Mouse (Mus musculus) embryo, embryonic 10 days (tissue): ENCODE results near the gene Ube2f.

Experiments used
- DNase-seq: peaks from one replicate; pipeline ENCODE4 v3.0.0-alpha.2; 2015; ENCODE audit warnings: low spot score

Gene Ube2f

DNA sequence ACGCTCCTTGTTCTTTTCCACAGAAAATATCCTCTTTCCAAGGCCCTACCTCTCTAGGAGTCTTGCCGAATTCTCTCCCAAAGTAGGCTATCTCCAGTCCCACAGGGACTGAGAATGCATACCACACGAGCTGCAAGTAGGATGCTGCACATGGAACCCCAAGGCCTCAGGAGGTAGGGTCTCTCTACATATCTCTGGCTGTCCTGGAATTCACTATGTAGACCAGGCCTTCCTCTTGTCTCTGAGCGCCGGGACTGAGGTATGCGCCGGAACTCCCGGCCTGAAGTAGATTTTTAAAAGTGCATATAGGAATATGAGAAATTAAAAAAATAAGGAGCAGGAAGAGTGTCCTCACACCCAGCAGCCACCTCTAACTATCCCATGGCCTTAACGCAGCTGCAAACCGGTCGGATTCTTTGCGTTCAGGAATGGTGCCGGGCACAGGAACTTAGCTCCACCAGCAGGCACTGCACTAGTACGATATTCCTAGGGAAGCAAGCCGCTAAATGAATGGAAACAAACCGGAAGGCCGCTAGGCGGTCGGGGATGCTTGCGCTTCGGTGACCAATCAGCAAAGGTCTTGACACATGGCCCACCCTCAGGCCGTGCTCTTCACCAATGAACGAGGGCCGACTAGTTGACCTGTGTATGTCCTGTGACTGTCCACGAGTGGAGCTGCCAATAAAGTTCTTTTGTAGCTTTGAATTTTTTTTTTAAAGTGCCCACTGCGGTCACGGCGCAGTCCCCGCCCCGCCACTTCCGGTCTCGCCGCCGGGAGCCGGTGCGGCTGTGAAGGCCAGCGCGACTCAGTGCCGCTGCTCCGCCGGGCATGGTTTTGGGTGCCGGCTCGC is at the start of gene Ube2f:
Ube2f (plus strand) TSS at position 741 of the 851 bp plus-strand sequence.
- DNase-seq = peak; percentile 99

DNA sequence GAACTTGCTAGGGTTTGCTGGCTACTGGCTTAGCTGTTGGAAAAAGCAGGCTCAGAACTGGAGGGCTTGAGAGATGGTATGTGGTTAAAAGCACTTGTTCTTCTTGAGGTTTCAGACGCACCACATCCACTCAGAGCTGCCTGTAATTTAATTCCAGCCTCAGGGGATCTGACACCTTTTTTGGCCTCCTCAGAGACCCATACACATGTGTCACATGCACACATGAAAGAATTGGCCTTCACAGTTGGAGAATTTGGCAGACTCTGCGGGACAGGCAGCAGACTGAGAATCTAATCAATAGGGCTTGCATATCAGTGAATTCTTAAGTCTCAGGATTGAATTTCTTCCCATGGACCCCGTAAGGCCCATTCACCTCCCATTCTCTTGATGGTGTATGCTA is 49.0 kb upstream of the Ube2f start:
- no peak for DNase-seq

DNA sequence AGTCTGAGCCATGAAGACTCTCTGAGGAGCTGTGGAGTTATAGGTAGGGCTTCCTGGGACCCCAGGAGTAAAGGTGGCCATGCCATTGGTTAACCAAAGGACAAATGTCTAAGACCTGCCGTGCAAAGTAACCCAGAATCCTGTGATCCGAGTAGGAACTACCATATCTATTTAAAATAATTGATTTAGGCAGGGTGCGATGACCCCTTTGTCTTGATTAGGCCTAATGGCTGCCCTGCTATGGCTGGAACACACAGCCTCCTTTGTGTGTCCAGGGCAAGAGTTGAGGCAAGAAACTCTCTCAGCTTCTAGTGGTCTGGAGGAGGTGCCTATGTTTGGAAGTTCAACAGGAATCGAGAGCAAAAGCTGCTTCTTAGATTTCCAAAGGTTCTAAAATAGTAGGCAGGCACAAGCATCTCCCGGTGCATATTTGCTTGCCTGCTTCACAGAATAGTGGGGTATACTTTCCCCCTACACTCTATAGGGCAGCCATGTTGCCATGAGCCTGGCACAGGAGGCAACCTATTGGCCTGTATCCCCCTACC is 45.8 kb upstream of the Ube2f start:
- DNase-seq = no peak

DNA sequence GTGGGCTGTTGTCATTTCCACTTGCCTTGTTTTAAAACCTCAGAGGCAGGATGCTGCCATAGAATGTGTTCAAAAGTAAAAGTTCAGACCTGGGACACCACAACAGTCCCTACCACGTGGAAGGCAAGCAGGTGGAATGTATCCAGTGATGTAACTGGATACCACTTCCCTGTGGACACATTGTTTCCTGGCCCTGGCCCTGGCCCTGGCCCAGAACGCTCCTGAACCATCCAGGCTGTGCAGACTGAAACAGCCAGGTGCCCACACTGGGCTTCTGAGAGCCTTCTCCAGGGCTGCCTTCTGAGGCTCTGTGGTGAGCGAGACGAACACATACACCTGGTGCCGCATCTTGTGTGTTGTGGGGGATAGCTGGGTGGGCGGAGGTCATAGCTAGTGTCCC is 44.5 kb upstream of the Ube2f start:
- no peak for DNase-seq

DNA sequence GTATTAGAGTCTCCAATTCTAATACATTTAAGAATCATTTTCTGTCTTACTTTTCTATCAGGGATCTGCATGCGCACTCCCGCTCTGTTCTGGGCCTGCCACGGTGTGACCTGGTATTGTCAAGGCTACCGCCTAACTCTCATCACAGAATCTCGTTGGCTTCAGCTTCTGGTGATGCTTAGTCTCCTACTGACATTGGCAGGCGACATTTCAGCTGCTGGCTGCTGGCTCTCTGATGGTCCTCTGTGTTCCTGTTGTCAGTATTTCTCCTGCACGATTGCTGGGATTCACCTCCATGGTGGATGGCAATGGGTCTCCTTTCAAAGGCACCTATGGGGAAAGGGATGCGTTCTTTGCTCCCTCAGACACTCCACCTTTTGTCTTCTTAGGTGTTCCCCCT is 43.8 kb upstream of the Ube2f start:
- DNase-seq = no peak

DNA sequence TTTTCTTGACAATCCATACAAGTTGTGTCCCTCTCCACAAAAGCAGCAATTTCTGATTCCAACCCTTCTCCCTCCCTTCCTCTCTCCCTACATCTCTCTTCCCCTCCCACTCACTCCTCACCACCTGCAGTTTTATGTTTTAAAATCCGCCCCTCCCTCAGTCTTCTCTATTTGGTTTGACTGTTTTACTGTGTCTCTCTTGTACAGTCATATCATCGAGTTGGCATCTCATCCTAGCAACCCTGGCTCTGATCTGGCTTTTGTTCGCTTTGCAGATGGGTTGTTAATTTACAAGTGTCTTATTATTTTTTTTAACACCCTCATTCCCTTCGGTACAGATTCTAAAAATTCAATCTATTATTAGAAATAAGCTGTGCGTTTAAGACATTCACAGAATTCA is 43.2 kb upstream of the Ube2f start:
- DNase-seq = no peak

DNA sequence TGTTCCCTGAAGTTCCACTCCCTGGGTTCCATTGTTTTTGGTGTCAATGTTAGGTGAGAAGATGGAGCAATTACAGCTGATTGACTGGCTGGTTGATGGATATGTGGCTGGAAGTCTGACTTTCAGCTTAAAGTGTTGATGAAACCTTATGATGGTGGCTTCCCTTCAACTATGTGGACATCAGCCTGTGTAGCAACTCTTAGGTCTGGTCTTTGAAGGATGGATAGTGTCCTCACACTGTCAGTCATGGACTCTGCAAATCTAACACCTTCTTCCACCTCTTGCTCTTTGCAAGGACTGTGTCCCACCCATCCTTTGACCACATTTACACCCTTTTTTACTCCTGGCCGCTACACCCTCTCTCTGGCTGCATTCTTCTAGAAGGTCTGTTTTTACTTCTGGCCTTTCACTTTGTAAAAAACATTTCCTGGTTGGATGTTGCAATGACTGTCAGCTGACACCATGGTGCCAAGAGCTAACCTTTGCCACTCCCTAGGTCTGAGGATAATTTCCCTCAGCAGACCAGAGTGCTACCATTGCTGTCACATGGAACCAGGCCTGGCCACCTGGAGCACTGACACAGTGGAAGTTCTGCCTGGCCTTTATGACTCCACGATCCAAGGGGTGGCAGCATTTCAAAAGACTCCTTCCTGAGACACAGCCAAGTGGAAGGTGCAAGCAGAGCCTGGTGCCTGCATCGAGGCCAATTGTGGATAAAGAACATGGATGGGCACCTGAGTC is 42.6 kb upstream of the Ube2f start:
- DNase-seq = no peak

DNA sequence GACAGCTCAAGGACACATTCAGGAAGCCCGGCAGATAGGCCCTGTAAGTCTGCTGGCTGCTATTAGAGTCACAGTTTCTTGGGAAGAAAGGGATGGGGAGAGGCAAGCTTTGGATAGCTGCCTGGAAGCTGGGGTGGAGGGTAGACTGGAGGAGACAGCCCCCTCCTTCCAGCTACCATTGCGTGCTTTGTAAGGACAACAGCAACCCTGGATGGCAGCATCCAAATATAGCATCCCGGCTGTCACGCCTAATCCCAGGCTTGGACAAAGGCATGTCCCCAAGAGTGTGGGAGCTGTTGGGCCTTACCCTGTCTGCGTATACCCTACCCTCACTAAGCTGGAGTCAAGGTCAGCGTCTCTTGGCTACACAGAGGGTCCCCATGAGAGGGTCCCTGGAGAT is 40.8 kb upstream of the Ube2f start:
- no peak for DNase-seq

DNA sequence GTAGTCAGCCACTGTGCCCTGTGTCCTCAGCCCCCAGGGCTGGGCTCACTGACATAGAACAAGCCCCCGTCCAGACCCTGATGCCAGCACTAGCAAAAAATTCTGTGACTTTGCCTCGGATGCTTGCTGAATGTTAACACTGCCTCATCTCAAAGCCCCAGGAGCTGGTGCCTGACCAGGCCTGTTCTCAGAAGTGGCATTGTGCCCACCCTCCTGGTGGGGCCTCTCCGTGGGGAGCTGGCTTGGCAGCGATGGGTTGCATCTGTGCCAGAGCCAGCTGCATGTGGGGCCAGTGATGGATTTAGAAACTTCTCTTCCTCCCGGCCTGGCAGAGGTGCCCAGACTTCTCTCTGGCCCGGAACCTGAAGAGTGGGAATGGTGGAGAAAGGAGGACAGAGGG is 40.3 kb upstream of the Ube2f start:
- DNase-seq = no peak

DNA sequence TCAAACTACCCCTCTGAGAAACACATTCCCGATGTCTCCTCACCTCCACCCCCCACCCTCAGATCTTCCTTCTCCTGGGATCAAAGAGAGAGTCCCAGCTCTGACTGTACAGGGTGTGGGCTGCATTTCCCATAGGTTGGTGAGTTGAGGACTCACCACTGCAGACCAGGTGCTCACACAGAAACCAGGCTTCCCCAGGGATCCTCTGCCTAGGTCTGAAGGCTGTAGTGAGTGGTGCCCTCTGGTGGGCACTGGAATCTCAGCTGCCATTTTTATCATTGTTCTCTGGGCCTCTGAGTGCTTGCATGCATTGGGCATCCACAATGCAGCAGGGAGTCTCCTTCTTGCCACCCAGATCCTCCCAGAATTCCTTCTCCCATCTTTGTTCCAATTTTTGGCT is 39.0 kb upstream of the Ube2f start:
- DNase-seq = peak; percentile 73

DNA sequence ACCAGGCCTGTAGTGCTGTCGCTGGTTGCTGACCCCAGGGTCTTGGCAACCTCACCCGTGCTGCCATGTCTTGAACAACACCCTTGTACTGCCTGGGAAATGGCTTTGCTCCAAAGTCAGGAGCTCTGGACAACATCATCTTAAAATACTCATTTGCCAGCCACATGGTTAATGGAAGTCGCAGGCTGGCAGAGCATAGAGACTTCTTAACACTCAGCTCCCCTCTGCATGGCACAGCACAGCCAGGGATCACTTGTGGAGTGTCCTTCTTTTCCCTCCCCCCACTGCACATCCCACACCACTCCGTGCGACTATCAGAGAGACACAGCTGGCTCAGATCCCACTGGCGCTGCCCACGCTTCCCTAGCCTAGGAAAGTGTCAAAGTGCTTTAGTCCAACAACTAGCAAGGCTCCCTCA is 38.5 kb upstream of the Ube2f start:
- DNase-seq = no peak

DNA sequence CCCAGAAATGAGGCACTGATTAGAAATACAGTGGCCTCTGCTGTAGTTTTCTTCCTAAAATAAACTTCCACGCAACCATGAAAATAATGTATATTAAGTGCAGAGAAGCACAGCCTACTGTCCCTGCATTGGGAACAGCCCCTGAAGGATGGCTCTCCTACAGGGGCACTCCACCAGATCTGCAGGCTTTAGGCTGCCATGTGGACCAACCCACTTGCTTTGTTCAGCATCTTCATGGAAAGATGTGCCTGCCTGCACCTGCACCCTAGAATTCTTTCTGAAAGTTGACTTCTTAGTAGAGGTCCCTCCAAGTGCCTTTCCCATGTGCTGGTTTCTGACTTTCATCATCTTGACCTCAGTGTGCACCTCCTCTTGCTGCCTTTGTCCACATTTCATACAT is 34.8 kb upstream of the Ube2f start:
- DNase-seq = no peak

DNA sequence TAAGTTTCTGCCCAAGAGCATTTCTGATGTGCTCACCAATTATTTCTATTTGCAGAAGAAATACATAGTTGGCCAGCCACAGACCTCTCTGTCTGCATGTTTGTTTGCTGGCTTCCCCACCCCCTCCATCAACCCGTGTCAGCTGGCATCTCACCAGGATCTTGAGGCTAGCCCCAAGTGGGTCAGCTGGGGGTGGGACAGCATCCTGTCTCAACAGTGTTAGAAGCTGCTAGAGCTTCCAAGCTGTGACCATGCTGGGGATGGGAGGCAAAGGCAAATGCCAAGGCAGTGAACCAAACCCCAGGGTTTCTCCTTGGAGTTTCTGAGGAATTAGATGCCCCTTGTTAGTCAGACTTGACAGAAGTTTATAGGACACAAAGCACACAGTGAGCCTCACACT is 34.1 kb upstream of the Ube2f start:
- no peak for DNase-seq

DNA sequence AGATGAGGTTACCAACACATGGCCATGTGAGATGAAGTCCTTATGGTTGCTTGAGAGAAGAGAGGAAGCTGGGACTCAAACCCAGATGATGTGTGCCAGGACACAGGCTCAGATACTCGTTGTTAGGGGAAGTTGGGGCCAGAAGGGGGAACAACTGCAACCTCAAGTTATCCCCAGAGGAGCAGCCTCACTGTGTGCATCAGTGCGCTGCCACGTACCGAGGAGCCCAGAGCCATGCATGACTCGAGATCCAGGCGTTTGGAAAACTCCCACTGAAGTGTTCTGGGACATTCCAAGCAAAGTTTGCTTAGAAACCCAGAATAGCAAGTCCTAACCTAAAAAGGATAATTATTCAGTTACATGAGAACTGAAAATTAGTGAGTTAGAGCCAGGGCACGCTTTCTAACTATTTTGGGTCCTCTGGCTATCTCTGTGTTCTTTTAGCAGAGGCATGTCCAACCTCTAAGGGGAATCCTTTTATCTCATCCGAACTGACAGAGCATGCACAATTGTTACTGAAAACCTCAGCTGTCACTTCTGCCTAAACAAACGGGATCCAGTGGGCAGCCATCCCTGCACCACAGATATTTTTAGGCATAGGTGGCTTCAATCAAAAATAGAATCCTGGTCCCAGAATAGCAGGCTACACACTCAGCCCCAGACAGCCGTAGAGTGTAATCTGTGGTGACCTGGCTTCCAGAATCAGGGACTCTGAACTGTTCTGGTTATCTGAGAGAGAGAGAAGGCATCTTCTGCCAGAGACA is 33.4 kb upstream of the Ube2f start:
- DNase-seq = no peak

DNA sequence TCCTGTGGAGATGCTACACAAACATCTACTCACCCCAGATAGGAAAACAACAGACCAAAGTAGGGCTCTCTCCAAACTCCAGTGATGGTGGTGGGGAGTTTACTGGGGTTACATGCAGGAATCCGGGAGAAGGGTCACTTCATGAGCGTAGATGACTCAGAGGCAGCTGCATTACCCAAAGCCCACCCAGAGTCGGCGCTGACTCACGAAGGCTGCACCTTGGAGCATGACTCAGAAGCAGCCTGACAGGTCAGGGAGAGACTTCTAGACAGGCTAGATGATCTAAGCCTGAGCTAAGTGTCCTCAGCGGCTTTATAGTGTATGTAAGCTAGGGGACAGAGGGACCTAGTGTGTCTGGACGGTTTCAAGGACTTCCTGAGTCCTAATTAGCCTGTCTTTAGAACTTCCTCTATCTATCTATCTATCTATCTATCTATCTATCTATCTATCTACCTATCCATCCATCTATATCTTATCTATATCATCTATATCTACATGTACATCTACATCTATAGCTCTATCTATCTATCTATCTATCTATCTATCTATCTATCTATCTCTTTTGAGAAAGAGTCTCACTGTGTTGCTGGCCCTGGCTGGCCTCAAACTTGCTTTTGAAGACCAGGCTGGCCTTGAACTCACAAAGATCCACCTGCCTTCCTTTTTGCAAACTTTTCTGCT is 30.3 kb upstream of the Ube2f start:
- DNase-seq = no peak

DNA sequence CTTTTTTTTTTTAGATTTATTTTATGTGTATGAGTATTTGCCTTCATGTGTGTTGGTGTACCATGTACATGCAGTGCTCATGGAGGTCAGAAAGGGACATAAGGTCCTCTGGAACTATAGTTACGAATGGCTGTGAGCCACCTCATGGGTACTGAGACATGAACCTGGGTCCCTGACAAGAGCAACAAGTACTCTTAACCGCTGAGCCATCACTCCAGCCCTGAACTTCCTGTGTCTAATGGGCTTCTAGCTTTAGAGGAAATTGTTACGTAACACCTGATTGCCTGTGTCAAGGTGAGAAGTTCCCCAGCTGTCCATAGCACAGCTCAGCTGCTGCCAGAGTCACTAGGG is 29.8 kb upstream of the Ube2f start:
- no peak for DNase-seq

DNA sequence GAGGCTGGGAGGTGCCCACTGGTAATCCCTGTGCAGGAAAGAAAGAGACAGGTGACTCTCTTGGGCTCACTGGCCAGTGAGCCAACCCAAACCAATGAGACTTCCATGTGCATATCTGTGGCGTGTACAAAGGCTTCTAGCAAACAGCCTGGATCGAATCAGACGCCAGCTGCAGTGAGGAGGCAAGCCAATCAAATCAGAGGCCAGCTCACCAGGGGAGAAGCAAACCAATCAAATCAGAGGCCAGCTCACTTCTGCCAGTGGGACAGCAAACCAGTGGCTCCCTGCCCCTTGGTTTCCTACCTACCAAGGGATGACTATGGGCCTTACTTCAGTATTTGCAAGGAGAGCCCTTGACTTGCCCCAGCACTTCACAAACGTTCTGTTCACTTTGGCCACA is 23.5 kb upstream of the Ube2f start:
- DNase-seq = no peak

DNA sequence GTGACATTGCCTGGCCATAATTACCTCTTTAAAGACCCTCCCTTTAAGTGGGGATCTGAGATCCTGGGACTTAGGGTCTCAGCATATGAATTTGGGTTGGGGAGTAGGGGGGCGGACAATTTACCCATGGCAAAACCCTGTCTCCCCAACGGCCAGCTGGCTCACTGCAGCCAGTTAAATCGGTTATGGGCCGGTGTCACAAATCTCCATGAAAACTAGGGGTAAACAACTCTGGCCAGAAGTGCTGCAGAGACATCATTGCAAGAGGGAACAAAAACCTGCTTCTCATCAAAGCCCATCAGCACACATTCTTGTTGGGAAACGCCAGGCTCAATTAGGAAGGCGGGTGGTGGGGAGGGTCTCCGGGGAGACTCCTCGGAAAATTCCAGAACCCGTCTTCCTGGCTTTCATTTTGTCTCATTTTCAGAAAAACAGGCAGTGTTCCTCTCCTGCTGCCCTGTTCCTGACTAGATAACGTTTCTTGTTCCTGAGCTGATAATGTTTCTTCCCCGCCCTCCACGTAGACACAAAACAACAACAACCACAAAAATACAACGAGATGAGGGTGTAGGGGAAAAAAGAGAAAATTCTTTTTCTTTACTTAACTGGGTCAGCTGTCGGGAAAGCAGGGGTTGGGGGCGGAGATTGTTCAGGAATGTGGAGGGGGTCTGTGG is 22.6 kb upstream of the Ube2f start:
- no peak for DNase-seq

DNA sequence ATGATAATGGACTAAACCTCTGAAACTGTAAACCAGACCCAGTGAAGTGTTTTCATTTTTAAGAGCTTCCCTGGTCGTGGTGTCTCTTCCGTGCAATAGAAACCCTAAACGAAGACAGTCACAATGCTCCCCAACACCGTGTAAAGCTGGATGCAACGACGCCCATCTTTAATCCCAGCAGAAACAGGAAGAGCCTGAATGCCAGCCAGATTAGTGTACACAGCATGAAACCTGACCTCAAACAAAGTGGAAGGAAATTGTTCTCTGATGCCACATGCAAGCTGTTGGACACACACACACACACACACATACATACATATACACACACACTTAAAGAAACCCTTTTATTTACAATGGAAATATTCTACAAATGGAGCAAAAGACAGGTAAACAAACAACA is 19.0 kb upstream of the Ube2f start:
- DNase-seq = no peak

DNA sequence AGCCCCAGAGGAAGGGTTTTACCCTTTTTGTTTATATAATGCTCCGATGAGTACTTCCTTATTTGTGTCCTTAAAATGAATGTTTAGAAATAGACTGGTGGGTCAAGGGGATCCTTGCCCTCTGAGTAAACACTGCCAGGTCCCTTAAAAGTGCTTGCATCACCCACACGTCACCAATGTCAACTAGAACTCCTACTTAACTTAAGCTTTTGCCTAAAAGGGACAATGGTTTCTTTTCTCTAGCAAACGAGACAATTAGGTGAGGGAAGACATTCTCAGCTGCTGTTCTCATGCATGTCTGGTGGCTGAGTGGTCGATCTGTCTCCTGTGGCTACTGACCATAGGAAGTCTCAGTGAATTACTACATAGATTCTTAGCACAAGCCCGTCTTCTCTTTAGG is 18.2 kb upstream of the Ube2f start:
- no peak for DNase-seq

DNA sequence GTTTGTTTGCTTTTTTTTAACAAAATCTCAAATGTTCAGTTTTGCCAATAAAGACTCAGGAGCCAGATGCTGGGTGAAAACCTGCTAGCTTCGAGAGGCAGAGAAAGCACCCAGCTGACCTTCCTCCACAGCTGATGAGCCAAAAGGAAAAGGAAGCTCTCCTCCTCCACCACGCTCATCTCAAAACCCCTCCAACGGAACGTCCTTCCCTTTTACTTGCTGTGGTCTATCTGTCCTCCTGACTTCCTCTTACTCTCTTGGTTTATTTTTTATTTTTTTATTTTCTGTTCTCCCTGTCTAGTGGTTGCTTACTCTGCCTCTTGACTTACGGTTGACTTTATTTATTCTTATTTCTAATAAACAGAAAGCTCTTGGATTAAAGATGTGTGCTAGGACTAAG is 14.7 kb upstream of the Ube2f start:
- no peak for DNase-seq

DNA sequence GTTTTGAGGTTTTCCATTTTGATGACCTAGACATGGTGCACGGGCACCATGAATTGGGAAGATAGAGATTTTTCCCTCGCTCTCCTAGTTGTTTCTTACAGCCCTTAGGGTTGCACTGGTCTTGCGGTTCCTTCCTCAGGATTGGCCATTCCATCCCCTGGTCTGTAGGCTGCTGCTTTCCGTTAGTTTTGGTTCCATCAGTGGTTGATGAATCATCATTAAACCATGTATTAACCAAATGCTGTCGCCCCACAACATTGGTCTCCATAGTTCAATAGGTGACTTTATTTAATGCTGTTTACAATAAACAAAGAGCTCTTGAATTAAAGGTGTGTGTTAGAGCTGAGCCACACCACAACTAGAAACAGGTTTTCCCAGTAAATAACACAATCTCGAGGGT is 12.4 kb upstream of the Ube2f start:
- no peak for DNase-seq
